Comparison of ENCODE assay signal across 18 mouse cellular contexts in genomic region chr4:120614644-120615043, GRCm38 (mm10). TPM values are rescaled to one million over a fixed set of nuclear protein-coding genes. Genes with fewer than 3 reads are reported as not detected.
DNase-seq lines count a peak whose midpoint lies in the region; ATAC-seq and TF ChIP-seq lines count a peak whose summit lies in the region.
"Had no signal": no experiment of that assay in that cellular context is flagged by ENCODE, and none has a peak within 500 bp of the region (broad histone marks: within the 10 kb centered on the region; RNA-seq: fewer than 3 reads in every experiment).

No protein-coding gene starts in this region.

- TF ChIP-seq CTCF in layer of hippocampus, adult 2 months (conservative IDR thresholded peaks at IDR 0.05), result no peak

- H3K9ac ChIP-seq in heart, embryonic 16.5 days (ENCODE audit: low read length), result peak overlapping the region; percentile 56
- H3K9ac ChIP-seq: embryonic facial prominence, embryonic 13.5 days; forebrain, embryonic 12.5 days; hindbrain, embryonic 15.5 days had no signal

- H3K36me3 ChIP-seq in heart, embryonic 16.5 days (ENCODE audit: control insufficient read depth, insufficient read depth), result no peaks in the 10 kb centered on the region
- H3K36me3 ChIP-seq: embryonic facial prominence, embryonic 13.5 days; forebrain, embryonic 12.5 days; hindbrain, embryonic 15.5 days had no signal

- no peak overlapping the region for H3K4me3 ChIP-seq in layer of hippocampus, adult 2 months
- H3K4me3 ChIP-seq in heart, embryonic 16.5 days (ENCODE audit: low read length), result no peak overlapping the region
- H3K4me3 ChIP-seq: embryonic facial prominence, embryonic 13.5 days; forebrain, embryonic 12.5 days; hindbrain, embryonic 15.5 days had no signal

- ATAC-seq in cerebellum, adult (ENCODE audit: insufficient number of reproducible peaks, low FRiP score, low TSS enrichment), result no peak
- ATAC-seq in heart, embryonic 16.5 days (replicated peaks; ENCODE audit: extremely low read depth, insufficient read depth, low FRiP score), result no peak
- ATAC-seq in megakaryocyte progenitor cell, adult 5-6 weeks (replicated peaks; ENCODE audit: poor library complexity), result no peak

- H3K4me1 ChIP-seq in heart, embryonic 16.5 days (ENCODE audit: control insufficient read depth, insufficient read depth, low read length), result peaks cover 26% of the 10 kb centered on the region

- H3K27me3 ChIP-seq in heart, embryonic 16.5 days (ENCODE audit: control insufficient read depth, insufficient read depth, low read length), result no peaks in the 10 kb centered on the region
- H3K27me3 ChIP-seq: embryonic facial prominence, embryonic 13.5 days; forebrain, embryonic 12.5 days; hindbrain, embryonic 15.5 days had no signal

- DNase-seq in cerebellum, adult 11-12 months, result peak; percentile 51
- DNase-seq in layer of hippocampus, adult 2 months (ENCODE audit: low spot score in 2 of 2), result no peak
- no peak for DNase-seq in layer of hippocampus, adult 11-12 months (ENCODE audit: low spot score)
- DNase-seq in cerebellum, adult 9-10 months, result peak; percentile 65
- no peak for DNase-seq in embryo, embryonic 9.5 days (ENCODE audit: extremely low spot score)
- DNase-seq: adrenal gland, postnatal 10 days; layer of hippocampus, adult 9-11 months had no signal

- no peaks in the 10 kb centered on the region for H3K9me3 ChIP-seq in heart, embryonic 16.5 days (replicated peaks; ENCODE audit: control insufficient read depth, low read length)
- H3K9me3 ChIP-seq: embryonic facial prominence, embryonic 13.5 days; forebrain, embryonic 12.5 days; hindbrain, embryonic 15.5 days had no signal

- H3K4me2 ChIP-seq in heart, embryonic 16.5 days (ENCODE audit: low read depth, low read length), result no peak overlapping the region
- H3K4me2 ChIP-seq: embryonic facial prominence, embryonic 13.5 days; forebrain, embryonic 12.5 days had no signal

- 74% methylated on average over 9 of the region's 9 CpGs for WGBS in heart, embryonic 16.5 days

- peak overlapping the region; percentile 88; the same call in 1 of the 2 replicates for H3K27ac ChIP-seq in layer of hippocampus, adult 2 months
- H3K27ac ChIP-seq in heart, embryonic 16.5 days (ENCODE audit: low read length), result peak overlapping the region; percentile 98
- H3K27ac ChIP-seq: embryonic facial prominence, embryonic 13.5 days; forebrain, embryonic 12.5 days had no signal

RNA-seq across cellular contexts. Expression of gene Gm8439, which starts 26.1 kb away (rescaled TPM):
- total RNA-seq in layer of hippocampus, adult 2 months (2021), result not detected
- 0.42 TPM in 1 of 2 replicates, not detected in the other for polyA plus RNA-seq in heart, embryonic 16.5 days (2015; fragmentation: Nextera tagmentation; extraction: Ambion mirVana)
- total RNA-seq in megakaryocyte progenitor cell, adult 5-6 weeks (2015), result not detected in 2 replicates
- not detected in 2 replicates for total RNA-seq in megakaryocyte progenitor cell, adult 5-6 weeks (2017)
- total RNA-seq: adrenal gland, postnatal 10 days; ES-E14; gastrocnemius, adult 18-20 months; left cerebral cortex, postnatal 36 days; megakaryocyte-erythroid progenitor cell, adult 5-6 weeks had no signal
- polyA plus RNA-seq: embryonic facial prominence, embryonic 13.5 days; forebrain, embryonic 12.5 days; hindbrain, embryonic 15.5 days; kidney, embryonic 14.5 days had no signal

RNA-seq across cellular contexts. Expression of gene Ctps, which starts 44.6 kb away (rescaled TPM):
- 10 to 100 TPM; 33.5 to 38.4 TPM for total RNA-seq in layer of hippocampus, adult 2 months (2021)
- 87.7 and 98.9 TPM in 2 replicates for polyA plus RNA-seq in heart, embryonic 16.5 days (2015; fragmentation: Nextera tagmentation; extraction: Ambion mirVana)
- total RNA-seq in megakaryocyte progenitor cell, adult 5-6 weeks (2015), result 42.0 and 45.9 TPM in 2 replicates
- total RNA-seq in megakaryocyte progenitor cell, adult 5-6 weeks (2017), result 49.9 and 60.3 TPM in 2 replicates

RNA-seq across cellular contexts. Expression of gene Cited4, which starts 51.7 kb away (rescaled TPM):
- 1 to 10 TPM; 2.0 TPM for total RNA-seq in layer of hippocampus, adult 2 months (2021)
- polyA plus RNA-seq in heart, embryonic 16.5 days (2015; fragmentation: Nextera tagmentation; extraction: Ambion mirVana), result 24.0 and 25.0 TPM in 2 replicates
- total RNA-seq in megakaryocyte progenitor cell, adult 5-6 weeks (2015), result 3.2 and 4.6 TPM in 2 replicates
- 5.6 and 7.5 TPM in 2 replicates for total RNA-seq in megakaryocyte progenitor cell, adult 5-6 weeks (2017)

Comparison
In these comparisons a context has a peak if more than half of its experiments do, and no peak if none do; other contexts are left out.
1. DNase-seq: peak in cerebellum, adult 11-12 months (single experiment) and cerebellum, adult 9-10 months (single experiment); none in layer of hippocampus, adult 2 months (0 of 2), layer of hippocampus, adult 11-12 months (single experiment) and embryo, embryonic 9.5 days (single experiment).